Mouse (Mus musculus) heart, postnatal 10 days (tissue): ENCODE measurements around the gene Dcbld1. TPM values are rescaled to one million over a fixed set of nuclear protein-coding genes. Genes with fewer than 3 reads are reported as not detected.
"Not testable (repeated sequence)": the region's sequence is repeated elsewhere in the genome, so short reads cannot be mapped to it uniquely, and the experiment has no call there.

Experiments
- DNase-seq, 2 experiments: peaks; one replicate each; pipeline ENCODE4 v3.0.0; 2021
- intact Hi-C: fragments of 180-260 bp; cut with DNase I; formaldehyde crosslinking; loops from one replicate; pipeline ENCODE4 v1.15.1; 2025
- total RNA-seq, 2 experiments: library from RNA; stranded (reverse); gene quantifications; 2 replicates each; pipeline ENCODE4 v1.2.3; 2021

Dcbld1 gene
- total RNA-seq, 2 experiments from 2014 or later = 8.6 TPM

GRCm38 (mm10) chr10:52293921-52294577, 60.6 kb downstream of the Dcbld1 start:
- intact Hi-C loops = loop anchor here (2.0 kb wide), 2 partner anchors 15 kb away; no protein-coding TSS in a partner anchor
- DNase-seq = no peak

- no peak for DNase-seq
- intact Hi-C loops = loop anchor here (2.0 kb wide), 1 partner anchor 13 kb away; no protein-coding TSS in a partner anchor
Measured at GRCm38 (mm10) chr10:52295934-52296333, 62.5 kb downstream of the Dcbld1 start.

GRCm38 (mm10) chr10:52298568-52298967, 65.1 kb downstream of the Dcbld1 start:
- DNase-seq, intact Hi-C loops: not testable (repeated sequence)

GRCm38 (mm10) chr10:52301766-52302165, 68.3 kb downstream of the Dcbld1 start:
- DNase-seq = no peak
- intact Hi-C loops = no loop called here

GRCm38 (mm10) chr10:52302271-52302670, 68.9 kb downstream of the Dcbld1 start:
- intact Hi-C loops = no loop called here
- DNase-seq = no peak

GRCm38 (mm10) chr10:52304574-52304973, 71.2 kb downstream of the Dcbld1 start:
- no peak for DNase-seq
- intact Hi-C loops = no loop called here

- intact Hi-C loops = loop anchor here (2.0 kb wide), 2 partner anchors 14 to 74 kb away; no protein-coding TSS in a partner anchor
- DNase-seq = peak; percentile 69 to 74
Measured at GRCm38 (mm10) chr10:52309196-52309595, 75.8 kb downstream of the Dcbld1 start.

- DNase-seq = no peak
- intact Hi-C loops = no loop called here
Measured at GRCm38 (mm10) chr10:52319506-52320286, 86.3 kb downstream of the Dcbld1 start.

GRCm38 (mm10) chr10:52321918-52322317, 88.5 kb downstream of the Dcbld1 start:
- no peak for DNase-seq
- intact Hi-C loops = no loop called here

GRCm38 (mm10) chr10:52331007-52331406, 97.6 kb downstream of the Dcbld1 start:
- peak; percentile 42 to 74 for DNase-seq
- intact Hi-C loops = loop anchor here (1.0 to 5.0 kb wide), 3 partner anchors 99 to 224 kb away; no protein-coding TSS in a partner anchor

- intact Hi-C loops, DNase-seq: not testable (repeated sequence)
Measured at GRCm38 (mm10) chr10:52343324-52343723, 109.9 kb downstream of the Dcbld1 start.

GRCm38 (mm10) chr10:52353184-52353583, 119.8 kb downstream of the Dcbld1 start:
- intact Hi-C loops = no loop called here
- DNase-seq = no peak

GRCm38 (mm10) chr10:52358467-52358866, 125.0 kb downstream of the Dcbld1 start, which contains the start of gene Gm26741:
Gene Gm26741 (plus strand): TSS chr10:52358767.
- DNase-seq = no peak
- intact Hi-C loops = no loop called here

GRCm38 (mm10) chr10:52360241-52360735, 126.9 kb downstream of the Dcbld1 start:
- intact Hi-C loops = no loop called here
- no peak for DNase-seq

GRCm38 (mm10) chr10:52360862-52361609, 127.6 kb downstream of the Dcbld1 start:
- DNase-seq = no peak

GRCm38 (mm10) chr10:52368376-52368775, 135.0 kb downstream of the Dcbld1 start:
- intact Hi-C loops = no loop called here
- DNase-seq = no peak

More at GRCm38 (mm10) chr10:52360862-52361609, 127.6 kb downstream of the Dcbld1 start:
- intact Hi-C loops = no loop called here

Other genes with a start within 250 kb of the Dcbld1 start
- not detected for gene Vgll2, start 211.1 kb upstream of the Dcbld1 start, total RNA-seq
- under 1 TPM in 1 of 2 experiments, not detected in 1; 0.07 TPM for gene Ros1, start 38.4 kb upstream of the Dcbld1 start, total RNA-seq
- gene Gm26741, start 125.1 kb downstream of the Dcbld1 start, total RNA-seq = not detected
- 10 to 100 TPM; 20.9 to 21.4 TPM for gene Gopc, start 148.5 kb downstream of the Dcbld1 start, total RNA-seq
- not detected for gene Nepn, start 155.4 kb downstream of the Dcbld1 start, total RNA-seq
- 10 to 100 TPM; 28.5 to 33.0 TPM for gene Nus1, start 183.9 kb downstream of the Dcbld1 start, total RNA-seq